Mouse (Mus musculus): Measurements from ENCODE around the gene Mmp8. TPM values are rescaled to one million over a fixed set of nuclear protein-coding genes. Genes with fewer than 3 reads are reported as not detected.

The Mmp8 gene
- polyA plus RNA-seq, 1 experiment from 2014 or later: 0.55 TPM

DNA sequence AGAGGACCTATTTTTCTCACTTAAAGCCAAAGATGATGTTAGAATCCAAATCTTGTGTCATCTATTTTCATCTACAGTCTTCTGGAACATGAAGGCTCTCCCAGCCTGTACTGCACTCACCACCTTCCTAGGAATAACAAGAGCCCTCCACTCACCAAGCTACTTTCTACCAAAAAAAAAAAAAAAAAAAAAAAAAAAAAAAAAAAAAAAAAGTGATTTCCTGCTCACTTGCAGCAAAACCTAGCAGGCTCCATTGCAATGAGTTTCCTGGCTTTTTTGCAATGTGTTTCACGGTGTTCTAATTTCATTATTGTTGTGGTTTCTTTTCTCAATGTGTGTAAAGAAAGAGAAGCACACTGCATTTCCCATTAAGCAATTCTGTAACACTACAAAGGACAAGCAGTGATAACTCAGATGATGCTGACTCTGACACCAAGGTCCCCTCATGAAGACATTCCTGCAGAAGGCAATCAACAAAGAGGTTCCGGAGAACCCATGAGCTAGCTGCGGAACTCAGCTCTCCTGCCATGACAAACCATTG is 35.1 kb downstream of the Mmp8 start:
- no peak for DNase-seq (ENCODE audit: low spot score)

DNA sequence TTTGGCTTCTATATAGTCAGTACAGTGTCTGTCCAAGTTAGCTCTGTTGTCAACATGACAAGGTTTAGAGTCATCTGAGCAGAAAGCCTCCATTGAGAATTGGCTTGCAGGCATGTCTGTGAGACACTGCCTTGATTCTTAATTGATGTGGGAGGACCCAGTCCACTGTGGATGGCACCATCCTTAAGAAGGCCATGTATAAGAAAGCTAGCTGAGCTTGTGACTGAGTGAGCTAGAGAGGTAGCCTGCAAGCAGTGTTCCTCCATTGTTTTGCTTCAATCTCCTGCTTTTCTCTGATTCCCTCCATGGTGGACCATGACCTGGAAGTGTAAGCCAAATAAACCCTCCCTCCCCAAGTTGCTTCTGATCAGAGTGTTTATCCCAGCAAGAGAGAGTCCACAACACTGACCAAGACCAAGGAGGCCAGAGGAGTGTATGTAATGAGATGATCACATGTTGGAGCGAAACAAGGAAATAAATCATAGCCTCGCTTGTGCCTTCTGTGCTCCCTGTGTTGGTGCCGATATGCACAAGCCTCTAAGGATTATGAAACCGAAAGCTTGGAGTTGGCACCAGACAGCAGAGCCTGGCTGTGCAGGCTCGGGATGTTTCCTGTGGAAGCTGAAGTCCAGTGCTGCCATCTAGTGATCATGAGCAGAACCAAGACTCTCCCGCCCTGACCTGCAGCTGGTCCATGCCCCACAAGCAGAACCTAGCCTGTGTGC is 36.7 kb downstream of the Mmp8 start:
- peak; percentile 72 for DNase-seq (ENCODE audit: low spot score)

DNA sequence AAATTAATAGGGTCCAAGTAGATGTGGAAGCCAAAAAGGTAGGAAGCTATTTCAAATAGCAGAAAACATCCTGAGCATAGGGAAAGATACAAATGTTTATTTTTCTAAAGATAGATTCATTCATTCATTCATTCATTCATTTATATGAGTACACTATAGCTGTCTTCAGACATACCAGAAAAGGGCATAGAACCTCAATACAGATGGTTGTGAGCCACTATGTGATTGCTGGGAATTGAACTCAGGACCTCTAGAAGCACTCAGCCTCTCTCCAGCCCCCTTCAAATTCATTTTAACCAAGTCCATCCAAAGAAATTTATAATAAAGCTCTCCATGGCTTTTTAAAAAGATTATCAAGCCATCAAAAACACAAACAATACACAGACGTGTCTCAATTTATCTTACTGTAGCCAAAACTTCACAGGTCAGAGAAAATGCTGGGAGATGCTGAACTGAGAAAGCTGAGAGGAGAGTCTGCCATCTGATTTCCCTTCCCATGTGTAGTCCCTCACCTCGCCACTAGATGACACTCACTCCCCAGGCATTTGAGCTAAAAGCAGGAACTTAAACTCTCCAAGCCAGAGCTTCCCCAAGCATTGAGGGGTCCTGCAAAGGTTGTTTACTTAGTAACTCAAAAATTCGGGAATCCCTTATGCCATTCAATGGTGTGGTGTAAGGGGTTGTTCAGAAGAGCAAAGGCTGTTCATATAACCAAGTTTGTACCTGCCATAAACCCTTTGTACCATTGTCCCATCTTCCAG is 44.9 kb downstream of the Mmp8 start:
- peak; percentile 63 for DNase-seq (ENCODE audit: low spot score)

DNA sequence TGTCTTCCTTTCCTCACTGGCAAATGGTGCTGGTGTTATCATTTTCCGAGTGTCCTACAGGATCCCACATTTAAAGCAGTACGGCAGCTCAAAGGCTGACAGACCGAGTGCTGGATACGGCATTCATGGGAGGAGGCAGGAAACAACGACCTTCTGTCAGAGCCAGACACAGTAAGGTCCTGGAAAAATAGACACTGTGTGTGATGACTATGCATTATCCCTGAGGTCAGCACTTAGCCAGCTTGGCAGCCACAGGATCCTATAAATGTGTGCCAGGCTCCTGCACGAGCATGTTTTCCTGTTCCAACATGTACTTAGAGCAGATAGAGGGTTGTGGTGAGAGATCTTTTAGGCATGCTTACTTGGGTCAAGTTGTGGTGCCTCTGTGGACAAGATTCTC is 45.7 kb downstream of the Mmp8 start:
- DNase-seq (ENCODE audit: low spot score): no peak

DNA sequence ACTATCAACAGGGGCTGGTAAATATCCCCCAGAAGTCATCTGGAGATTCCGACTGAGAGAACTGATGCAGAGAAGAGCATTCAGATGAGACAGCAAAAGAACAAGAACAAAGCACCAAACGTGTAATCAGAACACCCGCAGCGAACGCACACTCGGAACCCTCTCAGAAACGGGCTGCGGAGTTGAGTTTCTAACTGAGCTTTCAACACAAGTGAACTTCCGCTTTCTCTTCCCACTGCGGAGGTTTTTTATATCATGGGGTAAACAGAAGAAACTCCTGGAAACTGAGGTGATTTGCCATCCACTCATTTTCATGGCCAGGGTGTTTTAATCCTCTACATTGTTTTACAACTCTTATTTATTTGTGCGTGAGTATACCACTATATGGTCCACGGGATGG is 47.4 kb downstream of the Mmp8 start:
- no peak for DNase-seq (ENCODE audit: low spot score)

Other genes with a start within 250 kb of the Mmp8 start
- gene Mmp12, start 214.1 kb upstream of the Mmp8 start, polyA plus RNA-seq (2015; fragmentation: Nextera tagmentation; extraction: Ambion mirVana): 1.0 TPM in 2 replicates
- not detected in 2 replicates for gene Mmp1b, start 170.4 kb upstream of the Mmp8 start, polyA plus RNA-seq (2015; fragmentation: Nextera tagmentation; extraction: Ambion mirVana)
- 0.18 and 0.26 TPM in 2 replicates for gene Mmp3, start 112.6 kb upstream of the Mmp8 start, polyA plus RNA-seq (2015; fragmentation: Nextera tagmentation; extraction: Ambion mirVana)
- gene Mmp10, start 56.1 kb upstream of the Mmp8 start, polyA plus RNA-seq (2015; fragmentation: Nextera tagmentation; extraction: Ambion mirVana): 0.13 TPM in 1 of 2 replicates, not detected in the other
- 0.21 and 0.34 TPM in 2 replicates for gene Mmp27, start 12.9 kb downstream of the Mmp8 start, polyA plus RNA-seq (2015; fragmentation: Nextera tagmentation; extraction: Ambion mirVana)
- gene Mmp20, start 69.8 kb downstream of the Mmp8 start, polyA plus RNA-seq (2015; fragmentation: Nextera tagmentation; extraction: Ambion mirVana): 0.08 TPM in 2 replicates
- 0.38 and 0.90 TPM in 2 replicates for gene Mmp7, start 133.6 kb downstream of the Mmp8 start, polyA plus RNA-seq (2015; fragmentation: Nextera tagmentation; extraction: Ambion mirVana)
- gene Tmem123, start 205.6 kb downstream of the Mmp8 start, polyA plus RNA-seq (2015; fragmentation: Nextera tagmentation; extraction: Ambion mirVana): 114 and 125 TPM in 2 replicates

Data from thymus, postnatal 0 days (tissue).